Comparison of ENCODE assay signal across 32 mouse cellular contexts in the genomic region with DNA sequence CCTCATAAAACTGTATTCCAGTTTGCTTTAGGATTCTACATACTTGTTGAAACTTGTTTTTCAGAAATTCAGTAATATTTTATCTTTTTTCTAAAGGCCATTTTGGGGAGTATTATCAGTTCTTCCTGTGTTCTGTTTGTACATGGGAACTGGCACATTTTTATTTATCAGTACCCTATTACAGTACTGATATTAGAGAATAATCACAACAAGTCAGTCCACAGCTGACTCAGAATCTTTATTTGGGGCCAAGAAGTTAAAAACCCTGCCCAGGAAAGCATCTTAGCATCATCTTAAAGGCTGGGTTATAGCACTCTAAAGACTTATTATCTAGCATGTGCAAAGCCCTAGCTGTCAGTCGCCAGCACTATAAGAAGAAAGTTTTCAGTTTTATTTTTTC.
"Had no signal": no experiment of that assay in that cellular context is flagged by ENCODE, and none has a peak within 500 bp of the region (broad histone marks: within the 10 kb centered on the region; RNA-seq: fewer than 3 reads in every experiment).

No protein-coding gene starts in this region.

- ATAC-seq: liver, embryonic 12.5 days; liver, postnatal 0 days; lung, postnatal 0 days; midbrain, embryonic 13.5 days; midbrain, embryonic 15.5 days; midbrain, embryonic 16.5 days had no signal

- DNase-seq: left cerebral cortex, postnatal 4 days; liver; liver, embryonic 13.5 days; liver, postnatal 0 days; lung, adult 18-20 months; lung, adult 2 months; lung, embryonic 14.5 days; lung, postnatal 10 days; lung, postnatal 14 days; lung, postnatal 36 days; lung, postnatal 4 days; midbrain, embryonic 14.5 days had no signal

- H3K4me3 ChIP-seq: limb, embryonic 10.5 days; limb, embryonic 12.5 days; limb, embryonic 13.5 days; limb, embryonic 15.5 days; liver, embryonic 12.5 days; liver, embryonic 13.5 days; liver, embryonic 15.5 days; lung, embryonic 15.5 days; megakaryocyte, embryonic 14.5 days; midbrain, embryonic 10.5 days; midbrain, embryonic 12.5 days; midbrain, embryonic 13.5 days; midbrain, embryonic 15.5 days; myocyte; neural tube, embryonic 12.5 days had no signal

- H3K27ac ChIP-seq: limb, embryonic 10.5 days; limb, embryonic 12.5 days; limb, embryonic 13.5 days; limb, embryonic 15.5 days; liver, embryonic 12.5 days; liver, embryonic 13.5 days; liver, embryonic 14.5 days; liver, embryonic 15.5 days; lung, embryonic 15.5 days; macrophage; midbrain, embryonic 10.5 days; midbrain, embryonic 12.5 days; midbrain, embryonic 13.5 days; midbrain, embryonic 15.5 days; neural tube, embryonic 12.5 days had no signal

- H3K4me1 ChIP-seq: limb, embryonic 10.5 days; limb, embryonic 12.5 days; limb, embryonic 13.5 days; limb, embryonic 15.5 days; lung, embryonic 15.5 days; midbrain, embryonic 10.5 days; midbrain, embryonic 12.5 days; midbrain, embryonic 15.5 days; neural tube, embryonic 12.5 days had no signal

- H3K9me3 ChIP-seq: limb, embryonic 10.5 days; limb, embryonic 12.5 days; limb, embryonic 13.5 days; limb, embryonic 15.5 days; liver, embryonic 12.5 days; liver, embryonic 13.5 days; liver, embryonic 15.5 days; lung, embryonic 15.5 days; megakaryocyte, embryonic 14.5 days; midbrain, embryonic 10.5 days; midbrain, embryonic 12.5 days; midbrain, embryonic 13.5 days; midbrain, embryonic 15.5 days; neural tube, embryonic 12.5 days had no signal

- H3K27me3 ChIP-seq: limb, embryonic 12.5 days; limb, embryonic 13.5 days; limb, embryonic 15.5 days; liver, embryonic 12.5 days; liver, embryonic 13.5 days; liver, embryonic 15.5 days; lung, embryonic 15.5 days; megakaryocyte, embryonic 14.5 days; midbrain, embryonic 12.5 days; midbrain, embryonic 13.5 days; midbrain, embryonic 15.5 days; neural tube, embryonic 12.5 days had no signal

- H3K4me2 ChIP-seq: limb, embryonic 12.5 days; limb, embryonic 13.5 days; limb, embryonic 15.5 days; liver, embryonic 11.5 days; liver, embryonic 12.5 days; liver, embryonic 13.5 days; liver, embryonic 15.5 days; lung, embryonic 14.5 days; lung, embryonic 15.5 days; midbrain, embryonic 11.5 days; midbrain, embryonic 12.5 days; midbrain, embryonic 13.5 days; midbrain, embryonic 15.5 days; neural tube, embryonic 12.5 days had no signal

- H3K9ac ChIP-seq: limb, embryonic 12.5 days; limb, embryonic 13.5 days; limb, embryonic 15.5 days; liver, embryonic 12.5 days; liver, embryonic 13.5 days; liver, embryonic 14.5 days; liver, embryonic 15.5 days; liver, postnatal 0 days; lung, embryonic 14.5 days; lung, embryonic 15.5 days; midbrain, embryonic 12.5 days; midbrain, embryonic 13.5 days; midbrain, embryonic 15.5 days; neural tube, embryonic 12.5 days had no signal
